Mouse (Mus musculus) lung, adult 18-20 months (tissue): ENCODE measurements around the gene Gm6993.
A peak's percentile ranks its signal among the peaks of the same experiment; 100 is the strongest.

Source experiments
- DNase-seq, 2 experiments: peaks; one replicate each; pipeline ENCODE4 v3.0.0; 2022; ENCODE audit warnings: mixed read lengths in 2 of 2

The Gm6993 gene

DNA sequence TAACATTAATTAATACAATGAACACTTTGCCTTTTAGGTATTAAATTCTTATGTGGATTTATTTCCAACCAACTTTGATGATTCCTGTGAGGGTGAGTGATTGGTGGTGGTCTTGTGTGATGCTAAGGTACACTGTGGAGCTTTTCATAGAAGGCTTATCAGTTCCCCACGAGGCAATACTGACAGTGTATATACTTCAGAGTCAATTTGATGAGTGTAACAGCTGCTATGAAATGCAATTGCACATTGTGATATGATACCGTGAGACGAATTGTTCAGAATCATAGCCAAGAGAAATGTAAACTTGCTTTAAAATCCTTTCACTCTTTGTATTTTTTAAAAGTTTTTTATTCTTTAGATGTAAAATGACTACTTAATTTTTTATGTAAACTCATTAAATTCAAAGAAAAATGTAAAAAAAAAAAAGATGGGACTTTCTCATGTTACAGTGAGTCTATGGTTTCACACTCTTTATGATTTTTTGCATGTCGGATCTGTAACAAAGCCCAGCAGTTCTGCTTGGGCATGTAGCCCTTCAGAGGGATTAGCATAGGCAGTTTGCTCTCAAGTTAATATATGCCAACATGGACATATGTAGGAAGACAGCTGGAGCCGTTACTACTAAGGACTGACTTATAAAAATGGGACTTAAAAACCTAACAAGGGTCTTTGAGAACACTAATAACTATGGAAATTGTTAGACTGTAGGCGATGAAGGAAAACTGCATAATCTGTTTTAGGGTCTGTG, 1.2 kb downstream of the Gm6993 start:
- no peak for DNase-seq

DNA sequence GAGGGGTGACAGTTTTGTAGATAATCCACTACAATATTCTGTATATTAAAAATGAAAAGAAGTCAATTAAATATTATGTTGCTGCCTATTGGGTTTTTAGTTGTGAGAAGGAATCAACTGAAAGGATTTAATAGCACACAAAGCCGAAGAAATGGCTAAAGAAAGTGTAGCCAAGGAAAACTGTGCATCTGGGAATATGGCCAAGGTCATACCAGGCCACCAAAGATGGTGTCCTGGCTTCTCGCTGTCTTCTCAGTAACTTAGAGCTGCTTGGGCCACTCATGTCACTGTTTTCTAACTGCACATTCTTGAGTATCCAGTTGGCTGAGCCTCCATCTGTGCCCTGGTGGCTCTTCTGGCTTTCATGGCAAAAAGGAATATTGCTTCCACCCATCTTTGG, 3.4 kb downstream of the Gm6993 start:
- DNase-seq, result no peak

DNA sequence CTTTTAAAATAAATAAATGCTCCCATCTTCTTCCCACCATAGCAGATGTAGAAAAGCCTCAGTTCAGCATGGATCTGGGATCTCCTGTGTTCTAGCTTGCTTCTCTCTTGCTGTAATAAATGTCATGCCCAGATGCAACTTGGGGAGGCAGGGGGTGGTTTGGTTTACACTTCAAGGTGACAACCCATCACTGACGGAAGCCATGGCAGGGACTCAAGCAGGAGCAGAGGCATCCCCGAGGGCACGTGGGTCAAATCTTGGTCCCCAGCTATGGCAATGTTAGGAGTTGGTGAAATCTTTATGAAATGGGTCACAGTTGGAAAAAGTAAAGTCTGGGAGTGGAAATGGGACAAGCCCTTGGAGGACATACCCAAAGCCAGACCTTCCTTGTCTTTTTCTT, 4.1 kb downstream of the Gm6993 start:
- no peak for DNase-seq

DNA sequence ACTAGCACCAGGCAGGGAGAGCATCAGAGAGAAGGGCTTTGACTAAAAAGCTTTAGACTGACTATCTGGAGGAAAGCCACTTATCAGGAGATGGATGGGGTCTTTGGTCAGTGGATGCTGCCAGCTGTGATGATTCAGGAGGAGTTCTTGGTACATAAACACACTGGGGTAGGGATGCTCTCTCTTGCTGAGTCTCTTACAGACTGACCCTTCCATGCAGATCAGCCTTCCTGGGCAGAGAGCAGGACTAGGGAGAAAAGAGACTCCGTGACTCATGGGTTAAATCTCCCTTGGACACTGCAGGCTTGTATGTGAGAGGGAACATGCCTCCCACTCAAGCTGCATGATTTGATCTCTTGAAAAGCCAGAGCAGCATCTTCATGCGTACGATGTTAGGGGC, 5.6 kb downstream of the Gm6993 start:
- DNase-seq, result no peak

DNA sequence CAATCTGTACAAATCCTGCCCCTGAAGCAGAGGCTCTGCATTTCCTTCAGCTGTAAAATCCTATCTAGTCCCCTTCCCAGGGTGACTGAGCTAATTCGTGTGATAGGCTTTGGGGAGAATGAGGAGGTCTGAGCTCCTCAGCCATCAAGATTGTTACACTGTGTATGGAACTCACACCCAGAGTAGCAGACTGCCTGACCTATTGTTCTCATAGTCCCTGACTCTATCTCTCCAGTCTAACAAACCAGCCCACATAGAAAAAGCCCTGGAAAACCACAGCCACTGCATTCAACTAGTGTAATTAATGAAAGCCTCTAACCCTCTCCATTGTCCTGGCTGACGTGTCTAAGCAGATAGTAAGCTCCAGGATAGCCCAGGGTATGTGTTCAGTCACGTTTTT, 6.0 kb downstream of the Gm6993 start:
- DNase-seq, result no peak

DNA sequence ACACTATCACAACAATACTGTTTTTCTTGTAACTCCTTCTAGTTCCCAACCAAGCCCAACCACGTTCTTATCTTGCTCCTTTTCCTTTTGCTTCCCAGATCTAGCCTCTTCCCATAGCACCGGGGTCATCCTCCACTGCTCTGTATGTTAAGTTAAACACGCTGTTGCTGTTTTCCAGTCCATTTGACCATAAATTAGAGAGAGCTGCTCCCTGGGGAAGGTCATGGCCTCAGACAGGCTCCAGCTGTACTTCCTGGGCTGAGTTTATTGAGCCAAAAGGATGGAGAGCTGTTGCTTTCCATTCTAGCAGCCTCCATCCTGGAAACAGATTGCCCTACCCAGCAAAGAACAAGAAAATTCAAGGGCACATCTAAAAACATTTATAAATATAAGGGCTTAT, 7.6 kb downstream of the Gm6993 start:
- no peak for DNase-seq

DNA sequence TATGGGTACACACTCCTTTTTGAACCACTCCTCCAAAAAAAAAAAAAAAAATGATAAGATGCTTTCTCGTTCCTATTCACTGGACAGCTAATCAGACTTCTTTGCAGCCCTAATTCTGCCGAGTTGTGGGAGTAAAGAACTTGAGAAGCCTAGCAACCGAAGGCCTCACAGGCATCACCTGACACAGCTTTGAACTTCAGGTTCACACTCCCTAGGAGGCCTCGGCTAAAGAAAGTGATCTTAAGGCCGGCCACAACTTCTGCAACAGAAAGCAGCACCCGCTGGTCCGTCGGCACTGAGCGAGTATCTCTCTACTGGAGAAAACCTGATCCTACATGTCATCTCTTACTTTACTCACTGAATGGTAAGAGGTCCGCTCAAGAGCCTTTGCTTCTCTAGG, 8.1 kb downstream of the Gm6993 start:
- DNase-seq, result no peak

DNA sequence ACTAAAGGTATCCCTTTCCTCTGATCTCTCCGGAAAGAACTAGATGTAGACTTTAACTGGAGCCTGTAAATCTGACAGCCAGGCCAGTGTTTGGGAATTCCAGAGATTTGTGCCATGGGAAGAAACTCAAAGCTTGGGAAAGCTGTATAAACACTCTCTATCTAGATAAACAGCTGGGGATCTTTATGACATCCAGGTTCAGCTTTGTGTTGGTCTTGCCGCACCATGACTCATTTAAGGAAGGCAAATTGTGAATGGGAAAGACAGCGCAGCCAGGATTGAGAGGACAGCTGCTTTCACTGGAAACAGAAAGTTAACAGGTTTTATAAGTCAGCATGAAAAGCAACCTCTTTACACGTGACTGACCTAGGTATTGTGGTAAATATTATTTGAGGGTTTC, 11.7 kb downstream of the Gm6993 start:
- DNase-seq, result no peak

DNA sequence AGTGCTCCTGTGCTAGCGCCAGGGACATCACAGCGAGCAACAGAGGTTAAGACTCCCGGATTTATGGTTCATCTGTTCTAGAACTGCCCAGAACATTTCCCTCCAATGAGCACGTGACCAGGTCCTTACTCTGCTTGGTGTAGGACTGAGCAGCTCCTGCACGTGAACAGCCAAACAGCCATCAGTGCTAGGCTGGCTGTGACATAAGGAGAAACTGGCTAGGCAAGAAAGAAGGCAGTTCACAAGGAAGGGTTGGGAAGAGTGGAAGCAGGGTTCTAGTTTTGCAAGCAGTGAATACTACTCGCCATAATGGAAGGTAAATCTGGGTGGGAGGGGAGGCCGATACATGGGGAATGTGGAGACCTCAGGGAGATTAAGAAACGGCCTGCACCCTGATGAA, 14.4 kb downstream of the Gm6993 start:
- no peak for DNase-seq

DNA sequence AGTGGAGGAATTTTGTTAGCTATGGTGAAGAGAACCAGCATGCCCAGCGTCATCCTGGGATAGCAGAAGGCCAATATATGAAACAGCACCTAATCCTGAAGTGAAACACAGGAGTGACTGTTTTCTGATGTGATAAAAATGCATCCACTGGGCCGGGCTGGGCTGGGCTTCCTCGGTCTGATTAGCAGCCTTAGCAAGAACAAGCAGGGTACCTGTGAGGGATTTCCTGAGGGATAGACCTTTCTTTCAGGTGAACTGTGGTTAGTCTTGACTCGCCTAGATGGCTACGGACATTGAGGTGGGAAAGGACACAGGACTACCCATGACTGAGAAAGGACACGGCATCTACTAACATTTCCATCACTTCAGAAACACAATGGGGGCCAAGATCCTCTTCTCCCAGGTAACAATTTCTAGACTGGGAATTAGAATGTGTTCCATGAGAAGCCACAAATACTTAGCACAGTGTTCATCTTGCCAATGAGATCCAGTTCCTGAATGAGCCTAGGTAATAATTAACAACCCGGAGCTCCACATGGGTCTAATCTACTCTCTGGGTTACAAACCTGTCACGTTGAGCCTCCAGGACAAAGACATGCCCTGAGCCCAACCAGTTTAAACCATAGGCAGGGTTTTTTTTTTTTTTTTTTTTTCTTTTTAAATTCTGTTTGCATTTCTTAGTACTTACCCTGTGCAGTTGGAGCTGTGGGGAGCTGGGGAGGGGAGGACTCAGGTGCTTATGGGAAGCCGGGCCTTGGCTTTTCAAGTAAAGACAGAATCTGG, 15.7 kb downstream of the Gm6993 start:
- peak in 1 of 2 experiments; percentile 46 for DNase-seq

DNA sequence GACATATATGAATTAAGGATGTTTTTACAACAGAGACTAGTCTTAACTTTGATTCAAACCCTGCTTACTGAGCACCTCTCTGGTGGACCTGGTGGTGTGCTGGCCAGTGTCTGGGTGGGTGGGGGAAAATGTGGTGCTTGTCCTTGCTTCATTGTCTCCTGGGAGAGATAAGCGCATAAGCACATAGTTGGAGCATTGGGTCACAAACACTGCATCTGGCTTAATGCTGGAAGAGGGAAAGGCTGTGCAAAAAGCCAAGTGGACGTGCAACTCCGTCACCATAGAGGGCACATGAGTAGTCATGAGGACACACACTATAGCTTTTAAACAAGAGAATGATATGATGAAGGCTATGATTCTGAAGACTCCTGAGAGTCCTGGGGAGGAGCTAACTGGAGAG, 21.3 kb downstream of the Gm6993 start:
- no peak for DNase-seq

DNA sequence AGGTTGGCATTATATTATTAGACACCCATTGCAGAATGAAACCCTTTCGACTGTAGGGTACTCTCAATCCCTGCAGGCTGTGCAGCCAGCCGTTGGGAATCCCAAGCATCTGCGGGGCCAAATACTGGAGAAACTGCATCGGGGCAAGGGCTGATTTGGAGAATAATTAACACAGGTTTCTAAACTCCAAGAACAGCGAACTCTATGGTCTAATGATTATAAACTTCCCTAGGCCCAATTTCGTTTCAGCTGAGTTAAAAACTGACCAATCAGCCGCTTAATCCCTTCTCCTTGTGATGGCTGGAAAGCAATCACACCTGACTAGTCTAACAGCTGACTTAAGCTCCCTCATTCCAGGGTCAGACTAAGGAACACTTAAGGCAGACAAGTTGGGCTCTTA, 23.4 kb downstream of the Gm6993 start:
- no peak for DNase-seq

DNA sequence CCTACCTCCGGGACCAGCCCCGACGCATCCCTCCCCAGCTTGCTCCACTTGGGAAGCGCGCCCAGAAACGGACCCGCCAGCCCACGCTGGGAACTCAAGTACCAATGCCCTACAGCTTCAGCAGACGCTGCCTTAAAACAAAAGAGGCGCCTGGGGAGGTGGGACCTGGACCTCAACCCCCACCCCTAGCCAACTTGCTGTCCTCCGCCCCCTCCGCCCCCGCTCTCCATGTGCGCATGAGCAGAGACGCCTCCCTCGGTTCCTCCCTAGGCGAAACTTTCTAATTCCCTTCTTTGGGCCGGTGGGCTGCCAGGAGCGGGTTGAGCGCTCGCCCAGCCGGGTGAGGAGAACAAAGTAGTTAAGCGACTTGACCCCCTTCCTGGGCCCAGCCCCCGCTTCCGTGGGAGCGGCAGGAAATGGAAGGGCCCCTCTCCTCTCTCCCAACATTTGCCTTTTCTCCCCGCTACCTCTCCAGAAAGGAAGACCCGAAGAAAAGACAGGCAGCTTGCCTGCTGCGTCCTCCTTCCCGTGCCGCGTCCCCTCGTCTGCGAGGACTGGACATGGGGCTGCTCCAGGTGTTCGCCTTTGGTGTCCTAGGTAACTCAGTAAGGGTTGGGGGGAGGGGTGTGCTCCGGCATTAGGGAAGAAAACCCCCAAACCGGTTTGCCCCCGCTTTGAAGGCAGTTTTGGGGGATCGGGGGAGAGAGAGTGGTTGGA, 24.6 kb downstream of the Gm6993 start, which contains the start of gene Lamb1:
TSS of gene Lamb1 (plus strand) at position 230 of the 717 bp plus-strand sequence.
- peak; percentile 40 to 63 for DNase-seq

DNA sequence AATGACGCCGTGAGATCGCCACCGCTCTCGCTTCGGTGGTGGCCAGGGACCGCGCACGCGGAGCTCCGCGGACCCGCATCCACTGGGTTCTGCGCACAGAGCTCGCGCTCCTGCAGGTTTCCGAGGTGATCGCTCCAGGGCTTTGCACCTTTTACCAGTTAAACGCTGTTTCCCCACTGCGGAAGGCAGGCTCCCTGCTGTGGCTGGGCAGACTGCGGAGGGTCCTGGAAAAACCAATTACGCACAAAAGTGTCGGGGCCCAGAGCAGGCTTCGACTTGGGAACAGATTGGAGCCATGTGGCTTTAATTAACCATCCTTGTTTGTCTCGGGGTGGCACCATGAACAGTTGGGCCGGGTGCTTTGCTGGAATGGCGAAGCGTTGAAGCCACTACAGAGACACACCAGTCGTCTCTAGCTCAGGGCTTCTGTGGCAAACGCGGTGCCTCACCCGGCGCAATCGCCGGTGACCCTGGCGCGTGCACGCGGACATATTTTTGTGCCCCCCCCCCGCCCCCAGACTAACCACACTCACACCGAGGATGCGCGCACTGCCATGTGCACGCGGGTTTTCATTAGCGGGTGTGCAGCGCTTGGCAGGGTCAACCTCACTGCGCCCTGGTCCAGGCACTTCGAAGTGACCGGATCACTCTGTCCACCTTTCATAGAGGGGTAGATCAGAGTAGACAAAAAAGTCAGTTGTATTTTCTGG, 25.3 kb downstream of the Gm6993 start:
- no peak for DNase-seq

DNA sequence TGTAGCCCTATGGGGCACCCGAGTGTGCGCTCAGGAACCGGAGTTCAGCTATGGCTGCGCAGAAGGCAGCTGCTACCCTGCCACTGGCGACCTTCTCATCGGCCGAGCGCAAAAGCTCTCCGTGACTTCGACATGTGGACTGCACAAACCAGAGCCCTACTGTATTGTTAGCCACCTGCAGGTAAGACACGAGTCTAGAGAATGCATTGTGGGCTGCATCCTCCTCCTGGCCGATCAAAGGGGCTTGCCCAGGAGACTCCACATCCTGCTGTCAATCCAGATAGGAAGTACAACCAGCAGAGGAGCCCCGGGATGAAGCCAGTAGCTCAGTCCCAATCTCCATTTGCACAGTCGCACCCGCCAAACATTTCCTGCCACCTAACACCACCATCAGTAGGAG, 26.1 kb downstream of the Gm6993 start:
- no peak for DNase-seq

DNA sequence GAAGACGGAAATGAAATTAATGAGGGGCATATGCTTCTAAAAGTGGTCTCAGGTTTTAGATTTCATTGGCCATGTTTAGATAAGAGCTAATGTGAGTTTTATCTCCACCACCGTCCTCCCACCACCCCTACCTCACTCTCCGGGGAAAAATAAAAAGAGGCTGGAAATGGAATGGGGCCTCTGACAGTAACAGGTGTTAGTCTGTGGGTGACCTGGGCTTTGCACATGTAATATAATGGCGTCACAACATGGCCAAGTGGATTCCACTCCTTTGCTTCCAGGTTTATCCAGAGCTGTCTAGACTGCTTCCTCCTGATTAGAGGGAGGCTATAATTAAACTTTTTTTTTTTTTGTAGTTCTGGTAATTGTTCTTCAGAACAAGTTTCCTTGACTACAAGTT, 26.8 kb downstream of the Gm6993 start:
- no peak for DNase-seq

DNA sequence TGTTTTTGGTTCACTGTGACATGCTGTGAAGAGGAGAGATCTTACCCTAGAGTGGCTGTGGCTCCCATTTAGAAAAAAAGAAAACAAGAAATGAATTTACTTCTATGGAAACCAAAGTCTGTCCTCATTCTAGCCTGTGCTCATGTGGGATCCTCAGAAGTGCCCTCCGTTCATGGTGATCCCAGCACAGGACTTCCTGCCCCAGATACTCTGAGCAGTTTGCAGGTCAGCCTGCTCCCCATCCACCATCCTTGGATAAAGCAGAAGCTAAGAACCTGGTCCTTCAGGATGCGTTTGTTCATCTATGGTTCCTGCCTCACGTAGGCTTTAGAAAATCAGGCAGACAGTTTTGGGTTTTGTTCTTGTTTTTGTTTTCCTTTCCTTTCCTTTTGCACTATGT, 27.7 kb downstream of the Gm6993 start:
- no peak for DNase-seq

DNA sequence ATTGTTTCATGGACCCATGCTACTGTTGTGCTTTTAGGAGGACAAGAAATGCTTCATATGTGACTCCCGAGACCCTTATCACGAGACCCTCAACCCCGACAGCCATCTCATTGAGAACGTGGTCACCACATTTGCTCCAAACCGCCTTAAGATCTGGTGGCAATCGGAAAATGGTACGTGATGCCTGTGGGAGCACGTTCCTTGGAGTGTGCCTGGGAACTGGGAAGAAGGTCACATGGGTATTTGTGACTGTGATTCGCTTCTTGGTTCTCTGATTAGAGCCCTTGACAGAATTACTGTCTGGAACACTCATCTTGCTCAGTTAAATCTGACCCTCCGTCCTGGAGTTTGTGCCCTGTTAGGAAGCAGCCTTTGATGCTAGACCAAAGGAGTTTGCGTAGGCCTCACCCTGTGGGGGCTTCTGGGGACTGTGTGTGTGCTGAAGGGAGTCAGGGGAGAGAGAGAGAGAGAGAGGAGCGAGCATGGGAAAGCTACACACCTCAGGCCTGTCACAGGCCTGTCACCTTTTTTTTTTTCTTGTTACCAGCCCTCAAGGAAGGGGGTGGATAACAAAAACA, 28.5 kb downstream of the Gm6993 start:
- DNase-seq, result no peak

DNA sequence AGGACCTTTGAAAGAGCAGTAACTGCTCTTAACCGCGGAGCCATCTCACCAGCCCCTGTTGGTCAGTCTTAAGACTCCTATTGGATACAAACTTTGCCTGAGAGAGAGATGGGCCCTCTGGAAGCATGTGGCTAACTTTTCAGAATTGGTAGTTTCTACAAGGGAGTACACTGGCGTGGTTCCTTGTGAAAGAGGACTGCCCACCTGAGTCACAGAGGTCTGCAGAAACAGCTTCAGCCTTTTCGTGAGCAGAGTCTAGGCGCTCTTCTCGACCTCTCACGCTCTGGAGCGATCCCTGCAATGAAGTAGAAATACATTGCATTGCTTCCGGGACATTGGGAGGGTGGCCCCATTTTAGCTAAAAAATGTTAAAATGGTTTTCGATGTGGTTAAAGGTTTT, 29.8 kb downstream of the Gm6993 start:
- DNase-seq, result no peak

DNA sequence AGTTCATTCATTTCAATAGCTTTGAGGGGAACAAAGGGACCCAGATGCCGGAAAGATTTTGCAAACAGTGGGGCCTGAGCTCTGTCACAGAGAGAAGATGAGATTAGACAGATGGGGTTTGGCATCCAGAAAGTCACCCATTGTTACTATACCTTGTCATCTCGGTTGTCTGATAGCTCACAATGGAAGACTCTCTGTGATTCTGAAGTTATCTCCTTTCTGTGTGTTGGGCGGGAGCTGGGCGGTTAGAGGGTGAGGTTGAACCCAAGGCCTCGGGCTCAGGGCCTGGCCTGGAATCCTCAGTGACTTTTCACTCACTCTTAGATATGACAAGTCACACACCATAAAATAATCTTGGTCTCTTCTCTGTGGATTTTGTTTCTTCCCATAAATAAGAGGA, 30.2 kb downstream of the Gm6993 start:
- DNase-seq, result no peak

DNA sequence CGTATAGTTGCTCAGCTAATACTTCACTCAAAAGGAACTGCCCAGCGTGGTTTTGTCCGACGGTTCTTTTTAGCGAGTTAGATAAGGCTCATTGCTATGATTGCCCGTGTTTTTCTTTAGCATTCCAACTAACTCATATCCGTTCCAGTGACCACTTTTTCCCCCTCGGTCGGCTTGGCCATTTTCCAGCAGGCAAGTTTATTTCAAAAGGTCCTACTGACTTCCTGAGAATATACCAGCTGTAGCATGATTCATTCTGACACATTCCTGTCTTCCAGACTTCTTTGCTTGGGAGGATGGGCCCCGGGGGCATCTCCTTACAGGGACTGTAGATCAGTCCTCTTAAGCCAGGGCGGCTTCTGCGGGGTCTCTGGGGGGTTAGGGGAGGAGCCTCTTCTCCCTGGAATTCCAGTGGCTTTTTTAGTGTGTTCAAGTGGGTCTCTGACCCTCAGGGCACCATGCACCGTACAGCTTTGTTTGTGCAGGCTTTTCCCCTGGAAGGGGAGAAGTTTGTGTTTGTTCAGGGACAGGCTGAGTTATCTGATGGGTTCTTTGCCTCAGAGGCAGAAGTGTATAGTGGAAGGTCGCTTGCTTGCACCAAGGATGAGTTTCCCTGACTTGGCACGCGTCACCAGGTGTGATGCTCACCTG, 30.9 kb downstream of the Gm6993 start:
- peak; percentile 26 to 60 for DNase-seq
